Mouse (Mus musculus) ES-E14 (cell line): ENCODE results near the gene Tpp2.
"Not testable (repeated sequence)": the region's sequence is repeated elsewhere in the genome, so short reads cannot be mapped to it uniquely, and the experiment has no call there.

ENCODE experiments used
- CHD2 ChIP-seq: IDR thresholded peaks from 2 replicates; pipeline ENCODE4 v1.6.1; 2014; ENCODE audit warnings: mild to moderate bottlenecking, low read depth, low read length, inconsistent platforms
- HCFC1 ChIP-seq: IDR thresholded peaks from 2 replicates; pipeline ENCODE4 v1.6.1; 2012; ENCODE audit warnings: low read length, inconsistent platforms, borderline replicate concordance; ENCODE audit not compliant: insufficient read depth
- MAFK ChIP-seq: IDR thresholded peaks from 2 replicates; pipeline ENCODE4 v1.6.1; 2014; ENCODE audit warnings: mild to moderate bottlenecking, low read depth, low read length, inconsistent platforms; ENCODE audit not compliant: insufficient read depth
- ZC3H11A ChIP-seq: IDR thresholded peaks from 2 replicates; pipeline ENCODE4 v1.6.1; 2012; ENCODE audit warnings: low read depth, mild to moderate bottlenecking, inconsistent platforms, low read length, borderline replicate concordance
- ZNF384 ChIP-seq: IDR thresholded peaks from 2 replicates; pipeline ENCODE4 v1.6.1; 2012; ENCODE audit warnings: low read depth, low read length, inconsistent platforms

GRCm38 (mm10) chr1:43888358-43888757 lies 45.1 kb upstream of the Tpp2 start:
- TF ChIP-seq MAFK, ZNF384, HCFC1, ZC3H11A, CHD2: not testable (repeated sequence)
